Mouse (Mus musculus): ENCODE data around the gene Arhgef19.

Arhgef19 gene

DNA sequence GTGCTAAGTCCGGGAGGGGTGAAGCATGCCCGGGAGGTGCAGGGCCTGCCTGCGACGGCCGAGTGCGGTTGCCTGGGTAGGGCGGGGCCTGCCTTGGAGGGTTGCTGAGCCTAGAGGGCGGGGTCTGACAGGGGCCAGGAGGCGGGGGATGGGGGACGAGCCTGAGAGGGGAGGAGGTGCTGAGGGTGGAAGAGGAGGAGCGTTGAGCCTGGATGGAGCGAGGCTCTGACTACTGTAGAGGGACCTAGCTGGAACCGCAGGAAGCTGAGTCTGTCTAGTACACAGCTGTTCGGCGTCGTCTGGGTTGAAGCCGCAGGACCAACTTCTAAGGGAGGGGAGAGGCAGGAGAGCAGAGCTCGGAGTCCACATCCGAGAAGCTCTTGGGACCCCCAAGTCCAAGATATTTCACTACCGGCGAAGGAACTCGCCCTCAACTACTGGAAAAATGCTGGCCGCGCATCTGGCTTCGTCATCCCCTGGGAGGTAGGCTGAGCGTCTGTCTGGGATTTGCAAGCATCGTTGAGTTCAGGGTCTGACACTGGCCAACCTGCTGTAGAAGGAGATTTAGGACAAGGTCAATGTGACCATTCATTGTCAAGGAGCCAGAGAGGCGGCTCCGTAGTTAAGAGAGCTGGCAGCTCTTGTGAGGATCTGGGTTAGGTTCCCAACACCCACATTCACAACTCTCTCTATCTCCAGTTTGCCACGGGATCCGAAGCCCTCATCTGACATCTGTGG, at the start of gene Arhgef19:
Arhgef19 (plus strand) TSS at position 112 of the 738 bp plus-strand sequence.
- DNase-seq (ENCODE audit: low spot score in 2 of 2): peak; percentile 85 to 91

GRCm38 (mm10) chr4:141191294-141191693, 48.0 kb upstream of the Arhgef19 start:
- no peak for DNase-seq (ENCODE audit: low spot score in 2 of 2)

DNA sequence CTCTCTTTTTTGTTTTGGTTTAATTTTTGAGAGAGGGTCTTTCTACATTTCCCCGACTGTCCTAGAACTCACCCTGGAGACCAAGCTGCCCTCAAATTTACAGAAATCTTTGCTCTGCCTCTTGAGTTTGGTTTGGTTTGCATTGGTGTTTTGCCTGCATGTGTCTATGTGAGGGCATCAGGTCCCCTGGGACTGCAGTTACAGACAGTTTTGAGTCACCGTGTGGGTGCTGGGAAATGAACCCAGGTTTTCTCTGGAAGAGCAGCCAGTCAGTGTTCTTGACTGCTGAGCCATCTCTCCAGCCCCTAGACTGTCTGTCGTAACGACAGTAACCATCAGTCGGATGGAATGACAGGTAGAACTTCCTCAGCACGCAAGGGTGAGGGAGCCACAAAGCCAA, 44.7 kb upstream of the Arhgef19 start:
- DNase-seq (ENCODE audit: low spot score in 2 of 2): no peak

DNA sequence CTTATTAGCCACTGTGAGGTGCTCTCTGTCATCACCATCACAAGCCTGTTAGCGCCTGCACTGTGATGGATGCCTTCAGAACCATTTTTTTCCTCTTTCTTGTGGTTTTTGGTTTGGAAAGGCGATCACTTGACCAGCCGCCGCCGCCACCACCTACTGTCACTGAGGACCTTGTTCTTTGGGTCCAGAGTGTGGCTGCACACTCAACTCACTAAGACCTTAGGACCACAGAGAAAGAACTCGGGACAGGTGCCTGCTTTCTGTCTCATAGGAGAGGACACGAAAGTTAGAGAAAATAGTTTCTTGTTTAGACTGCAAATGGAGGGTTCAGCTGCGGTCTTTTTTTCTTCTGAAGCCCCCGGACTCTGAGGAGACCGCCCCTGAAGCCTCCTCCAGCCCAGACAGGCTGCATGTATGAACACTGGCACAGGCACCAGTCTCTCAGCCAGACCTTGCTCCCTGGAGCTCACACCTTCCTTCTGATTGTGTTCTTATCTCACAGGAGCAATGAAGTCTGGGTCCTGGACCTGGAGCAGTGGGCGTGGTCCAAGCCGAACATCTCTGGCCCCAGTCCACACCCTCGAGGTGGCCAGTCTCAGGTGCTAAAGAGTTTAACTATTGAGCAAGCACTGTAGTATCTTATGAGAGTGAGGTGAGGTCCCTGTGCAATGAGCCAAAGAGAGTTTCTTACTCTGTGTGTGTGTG, 42.2 kb upstream of the Arhgef19 start:
- DNase-seq (ENCODE audit: low spot score in 2 of 2): no peak

DNA sequence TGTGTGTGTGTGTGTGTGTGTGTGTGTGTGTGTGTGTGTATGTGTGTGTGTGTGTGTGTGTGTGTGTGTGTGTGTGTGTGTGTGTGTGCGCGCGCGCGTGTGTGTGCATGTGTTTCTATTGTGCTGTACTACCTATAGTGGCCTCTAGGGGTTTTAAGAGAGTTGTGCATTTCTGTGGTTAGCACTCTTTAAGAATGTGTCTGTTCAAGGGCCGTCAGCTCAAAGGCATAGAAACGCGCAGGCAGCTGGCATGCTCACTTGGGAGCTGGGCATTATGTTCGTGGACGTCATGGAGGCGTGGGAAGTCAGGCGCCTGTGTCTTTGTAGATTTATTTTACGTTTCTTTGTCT, 41.6 kb upstream of the Arhgef19 start:
- no peak for DNase-seq (ENCODE audit: low spot score in 2 of 2)

- no peak for DNase-seq (ENCODE audit: low spot score in 2 of 2)
Measured at GRCm38 (mm10) chr4:141200906-141201305, 38.4 kb upstream of the Arhgef19 start.

DNA sequence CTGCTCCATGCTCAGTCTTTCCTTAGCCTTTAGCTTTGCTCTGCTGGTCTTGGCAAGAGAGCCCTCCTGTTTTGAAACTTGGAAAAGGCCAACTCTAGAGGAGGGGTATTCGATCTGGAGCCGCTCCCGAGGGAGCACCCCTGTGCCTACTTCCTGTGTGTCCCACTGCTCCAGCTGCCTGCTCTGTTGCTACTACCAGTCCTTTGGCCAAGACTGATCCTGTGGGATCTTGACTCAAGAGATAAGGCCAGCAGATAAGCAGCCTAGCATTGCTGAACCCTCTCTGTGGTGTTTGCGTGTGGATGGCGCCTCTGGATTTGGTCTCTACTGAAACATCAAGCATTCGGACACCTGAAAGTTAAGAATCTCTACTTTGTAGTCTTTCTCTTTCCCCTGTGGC, 37.1 kb upstream of the Arhgef19 start:
- DNase-seq (ENCODE audit: low spot score in 2 of 2): no peak

- no peak for DNase-seq (ENCODE audit: low spot score in 2 of 2)
Measured at GRCm38 (mm10) chr4:141204580-141205061, 34.7 kb upstream of the Arhgef19 start.

GRCm38 (mm10) chr4:141207081-141207480, 32.2 kb upstream of the Arhgef19 start:
- no peak for DNase-seq (ENCODE audit: low spot score in 2 of 2)

DNA sequence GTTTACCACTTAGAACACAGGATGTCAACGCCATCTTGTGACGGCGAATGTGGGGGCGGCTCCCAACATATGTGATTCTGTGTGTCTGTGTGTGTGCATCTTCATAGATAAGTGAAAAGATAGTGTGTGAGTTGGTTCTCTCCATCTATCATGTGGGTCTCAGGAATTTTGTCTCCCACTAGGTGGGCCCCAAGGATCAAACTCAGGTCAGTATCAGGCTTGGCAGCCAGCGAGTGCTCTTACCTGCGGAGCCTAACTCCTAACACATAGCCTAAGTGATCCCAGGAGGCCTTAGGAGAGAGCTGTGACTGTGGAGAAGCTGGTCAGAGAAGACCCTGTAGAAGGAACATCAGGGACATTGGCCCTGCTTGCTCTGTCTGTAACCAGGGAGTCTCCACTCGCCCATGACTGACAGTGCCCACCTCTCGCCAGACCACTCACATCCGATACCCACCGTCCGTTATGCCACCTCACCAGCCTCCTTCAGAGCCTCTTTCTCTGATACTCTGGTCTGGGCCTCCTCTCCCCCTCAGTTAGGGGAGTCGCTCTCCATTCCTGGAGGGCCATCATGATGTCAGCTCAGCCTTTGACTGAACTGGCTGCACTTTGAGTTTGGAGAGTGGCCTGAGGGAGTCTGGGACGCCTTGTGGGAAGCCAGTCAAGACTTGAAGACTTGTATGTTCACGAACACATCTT, 28.6 kb upstream of the Arhgef19 start:
- no peak for DNase-seq (ENCODE audit: low spot score in 2 of 2)

DNA sequence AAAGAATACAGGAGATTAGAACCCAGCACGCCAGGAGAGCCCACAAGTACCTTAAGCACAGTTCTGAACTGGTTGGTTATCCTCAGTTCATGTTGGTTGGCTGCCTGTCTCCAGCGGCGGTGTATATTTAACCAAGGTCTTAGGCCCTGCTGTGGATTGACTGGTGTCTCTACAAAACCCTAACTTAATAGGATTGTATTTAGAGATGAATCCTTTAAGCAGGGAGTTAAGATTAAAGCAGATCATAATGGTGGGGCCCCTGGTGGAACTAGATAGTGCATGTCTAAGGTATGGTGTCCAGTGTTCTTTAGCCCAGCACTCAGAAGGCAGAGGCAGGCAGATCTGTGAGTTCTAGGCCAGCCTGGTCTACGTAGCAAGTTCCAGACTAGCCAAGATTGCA, 27.7 kb upstream of the Arhgef19 start:
- DNase-seq (ENCODE audit: low spot score in 2 of 2): no peak

DNA sequence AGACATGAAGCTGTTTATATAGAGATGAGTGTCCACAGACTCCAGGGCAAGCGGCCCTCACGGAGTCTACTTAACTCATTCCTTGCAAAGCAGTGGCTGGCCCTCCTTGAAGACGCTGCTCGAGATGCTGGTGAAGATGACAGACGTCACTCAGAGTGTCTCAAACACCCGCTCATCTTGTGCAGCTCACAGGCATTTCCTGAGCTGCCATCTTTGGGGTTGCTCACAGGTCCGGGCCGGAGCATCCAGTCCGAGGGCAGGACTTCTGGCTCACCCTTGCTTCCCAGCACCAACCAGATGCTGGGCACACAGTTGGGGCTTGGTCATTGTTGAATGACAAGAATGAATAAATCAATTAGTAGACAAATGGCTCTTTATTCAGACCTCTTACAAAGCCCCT, 26.4 kb upstream of the Arhgef19 start:
- no peak for DNase-seq (ENCODE audit: low spot score in 2 of 2)

- DNase-seq (ENCODE audit: low spot score in 2 of 2): no peak
Measured at GRCm38 (mm10) chr4:141213342-141213741, 26.0 kb upstream of the Arhgef19 start.

DNA sequence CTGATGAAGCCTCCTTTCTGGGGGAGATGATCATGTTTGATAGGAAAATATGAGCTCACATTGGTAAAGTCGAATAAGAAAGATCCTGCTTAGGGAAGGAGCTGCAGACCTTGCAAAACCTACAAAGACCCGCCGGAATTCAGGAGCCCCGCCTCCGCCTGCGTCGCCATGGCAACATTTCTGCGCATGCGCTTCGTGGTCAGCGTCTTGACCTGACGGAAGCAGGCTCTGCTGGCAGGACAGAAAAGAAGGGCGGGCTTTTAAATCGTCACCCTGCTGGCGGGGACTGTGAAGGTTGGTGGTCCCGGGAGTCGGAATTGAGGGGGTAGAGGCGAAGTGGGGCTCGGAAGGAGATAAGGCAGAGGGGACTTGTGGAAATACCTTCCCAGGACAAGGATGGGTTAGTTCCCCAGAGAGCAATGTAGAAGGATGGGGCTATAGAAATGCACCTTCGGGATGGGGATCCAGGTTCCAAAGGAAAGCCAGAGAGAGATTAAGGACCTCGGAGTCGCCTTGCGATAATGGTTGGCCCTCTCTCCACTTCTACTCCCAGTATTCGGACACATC, 25.4 kb upstream of the Arhgef19 start, which contains the start of gene Rsg1:
Rsg1 (plus strand) TSS at position 187 of the 567 bp plus-strand sequence.
- peak; percentile 93 to 97 for DNase-seq (ENCODE audit: low spot score in 2 of 2)

DNA sequence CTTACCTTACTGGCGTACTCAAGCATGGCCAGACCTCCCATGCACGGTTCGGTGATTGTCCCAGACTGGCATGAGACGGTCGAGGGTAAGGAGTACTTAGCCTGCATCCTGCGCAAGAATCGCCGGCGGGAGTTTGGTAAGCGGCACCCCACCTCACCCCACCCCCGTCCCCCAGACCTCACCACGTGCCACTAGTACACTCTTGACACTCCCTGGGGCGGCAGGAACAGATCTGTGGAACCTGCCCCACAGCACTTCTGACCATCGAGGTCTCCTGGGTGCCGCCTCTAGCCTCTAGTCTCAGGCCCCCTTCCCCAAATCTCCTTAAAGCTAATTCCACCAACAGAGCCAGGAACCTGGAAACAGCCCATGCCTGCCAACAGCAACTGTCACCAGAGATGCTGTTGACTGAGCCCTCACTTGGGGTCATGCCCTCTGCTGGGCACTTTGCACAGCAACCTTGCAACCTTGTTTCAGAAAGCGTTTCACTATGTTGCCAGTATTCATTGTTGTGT, 24.9 kb upstream of the Arhgef19 start:
- DNase-seq (ENCODE audit: low spot score in 2 of 2): no peak

DNA sequence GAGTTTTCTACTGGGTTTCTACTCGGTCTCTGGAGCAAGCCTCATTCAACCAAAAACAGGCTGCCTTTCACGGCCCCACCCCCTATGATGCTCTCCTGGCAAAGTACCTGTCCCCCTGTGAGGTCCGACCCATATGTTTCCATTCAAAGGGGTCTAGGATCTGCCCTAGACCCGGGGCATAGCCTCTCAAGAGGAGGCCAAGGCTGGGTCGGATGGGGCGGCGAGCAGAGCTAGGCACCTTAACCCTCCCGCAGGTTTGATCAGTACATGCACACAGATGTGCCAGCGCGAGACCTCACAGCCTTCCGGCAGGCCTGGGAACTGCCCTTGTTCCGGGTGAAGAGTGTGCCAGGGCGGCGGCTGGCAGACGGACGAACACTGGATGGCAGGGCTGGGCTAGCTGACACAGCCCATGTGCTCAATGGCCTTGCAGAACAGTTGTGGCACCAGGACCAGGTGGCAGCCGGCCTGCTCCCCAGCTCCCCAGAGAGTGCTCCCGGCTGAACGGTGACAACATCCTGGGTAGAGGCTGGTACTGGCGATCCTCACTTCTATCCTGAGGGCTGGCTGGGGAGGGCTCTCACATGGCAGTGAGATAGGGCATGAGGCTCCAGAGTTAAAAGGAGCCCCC, 19.6 kb upstream of the Arhgef19 start:
- DNase-seq (ENCODE audit: low spot score in 2 of 2): no peak

DNA sequence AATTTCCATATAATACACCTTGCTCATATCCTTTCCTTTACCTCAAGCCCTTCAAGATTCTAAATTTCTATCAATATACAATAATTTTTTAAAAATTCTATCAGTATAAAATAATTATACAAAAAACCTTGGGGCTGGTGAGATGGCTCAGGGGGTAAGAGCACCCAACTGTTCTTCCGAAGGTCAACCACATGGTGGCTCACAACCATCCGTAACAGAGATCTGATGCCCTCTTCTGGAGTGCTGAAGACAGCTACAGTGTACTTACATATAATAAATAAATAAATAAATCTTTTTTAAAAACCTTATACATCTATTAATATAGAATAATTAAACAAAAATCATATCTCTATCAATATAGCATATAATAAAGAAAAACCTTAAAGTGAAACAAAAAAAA, 17.5 kb upstream of the Arhgef19 start:
- DNase-seq (ENCODE audit: low spot score in 2 of 2): no peak

GRCm38 (mm10) chr4:141222752-141223151, 16.5 kb upstream of the Arhgef19 start:
- DNase-seq (ENCODE audit: low spot score in 2 of 2): no peak

- DNase-seq (ENCODE audit: low spot score in 2 of 2): no peak
Measured at GRCm38 (mm10) chr4:141228687-141229086, 10.6 kb upstream of the Arhgef19 start.

- DNase-seq (ENCODE audit: low spot score in 2 of 2): no peak
Measured at GRCm38 (mm10) chr4:141233196-141233595, 6.1 kb upstream of the Arhgef19 start.

DNA sequence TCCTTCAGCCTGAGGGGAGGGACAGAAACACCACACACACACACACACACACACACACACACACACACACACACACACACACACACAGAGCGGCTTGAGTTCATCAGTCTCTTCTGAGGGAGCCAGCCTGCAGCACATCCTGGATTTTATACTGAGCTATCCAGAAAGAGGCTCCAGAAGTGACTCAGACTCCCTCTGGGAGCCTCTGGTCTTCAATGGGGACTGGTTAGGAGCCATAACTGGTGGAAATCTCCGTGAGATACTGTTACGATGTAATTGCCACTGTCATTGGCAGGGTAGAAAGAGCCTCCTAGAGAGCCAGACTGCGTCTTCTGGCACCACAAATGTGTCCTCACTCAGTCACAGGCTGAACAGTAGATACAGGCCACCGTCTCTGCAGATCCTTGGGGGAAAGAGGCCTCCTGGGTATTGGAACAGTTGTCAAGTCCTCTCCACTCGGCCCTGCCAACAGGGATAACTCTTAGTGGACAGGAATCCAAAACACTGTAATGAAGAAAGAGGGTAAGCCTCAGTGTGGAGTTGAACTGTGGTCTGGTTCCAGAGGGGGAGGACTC, 3.7 kb upstream of the Arhgef19 start:
- DNase-seq (ENCODE audit: low spot score in 2 of 2): no peak
